Mouse (Mus musculus): Measurements from ENCODE around the gene Gm20388. TPM values are rescaled to one million over a fixed set of nuclear protein-coding genes. Genes with fewer than 3 reads are reported as not detected.

The Gm20388 gene
- polyA plus RNA-seq, 1 experiment, result 18.7 TPM

DNA sequence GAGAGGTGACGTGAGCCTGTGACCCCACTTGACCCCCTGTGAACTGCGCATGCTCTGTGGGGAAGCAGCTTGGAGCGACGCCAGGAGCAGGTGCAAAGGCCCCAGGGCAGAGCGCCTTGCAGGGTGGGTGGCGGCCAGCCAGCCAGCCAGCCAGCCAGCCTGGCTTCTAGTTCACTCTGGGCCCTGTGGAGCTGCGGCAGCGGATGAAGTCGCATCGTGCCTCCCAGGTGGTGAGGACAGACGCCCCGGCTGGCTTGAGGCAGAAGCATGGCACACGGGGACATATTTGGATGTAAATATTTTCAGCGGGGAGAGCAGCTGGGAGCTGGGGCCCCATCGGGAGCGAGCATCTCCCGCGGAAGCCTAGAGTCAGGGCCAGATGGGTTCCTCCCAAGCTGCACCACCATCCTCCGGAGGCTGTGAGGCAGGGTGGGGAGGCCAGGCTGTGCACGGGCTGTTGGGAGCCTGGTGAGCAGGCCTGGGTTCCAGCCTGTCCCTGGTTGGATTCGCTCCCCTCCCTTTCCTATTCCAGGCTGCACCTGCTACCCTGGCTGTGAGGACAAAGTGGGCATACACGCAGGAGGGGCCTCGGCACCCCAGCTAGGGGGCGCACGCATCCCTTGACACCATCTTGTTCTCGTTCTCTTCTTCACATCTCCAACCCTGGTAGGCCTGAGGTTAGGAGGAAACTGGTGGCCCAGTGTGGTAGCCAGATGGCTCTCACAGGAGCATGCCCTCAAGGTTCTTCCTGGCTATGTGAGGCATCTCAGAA is 2798.9 kb downstream of the Gm20388 start:
- 0 out of 2 replicates have a peak overlapping the region, but pooled peaks have one; percentile 9 for H3K27ac ChIP-seq (ENCODE audit: insufficient read depth, low read length)
- H3K4me3 ChIP-seq (replicated peaks; ENCODE audit: insufficient read depth, low read depth, low read length), result no peak overlapping the region
- peak; percentile 63 to 68 for DNase-seq
- H3K4me1 ChIP-seq (ENCODE audit: control insufficient read depth, insufficient read depth, low read length), result peaks cover 15% of the 10 kb centered on the region
- WGBS, result 7% methylated on average over 26 of the region's 26 CpGs
- no peak for TF ChIP-seq POLR2A (IDR thresholded peaks at IDR 0.05; ENCODE audit: borderline replicate concordance, insufficient read depth, low read length)
- peak; percentile 56; the same call in 1 of the 2 replicates for TF ChIP-seq CTCF (IDR thresholded peaks at IDR 0.05; ENCODE audit: borderline replicate concordance, insufficient read depth, low read depth, low read length)
- H3K27me3 ChIP-seq (ENCODE audit: control insufficient read depth, insufficient read depth, low read length), result no peaks in the 10 kb centered on the region

DNA sequence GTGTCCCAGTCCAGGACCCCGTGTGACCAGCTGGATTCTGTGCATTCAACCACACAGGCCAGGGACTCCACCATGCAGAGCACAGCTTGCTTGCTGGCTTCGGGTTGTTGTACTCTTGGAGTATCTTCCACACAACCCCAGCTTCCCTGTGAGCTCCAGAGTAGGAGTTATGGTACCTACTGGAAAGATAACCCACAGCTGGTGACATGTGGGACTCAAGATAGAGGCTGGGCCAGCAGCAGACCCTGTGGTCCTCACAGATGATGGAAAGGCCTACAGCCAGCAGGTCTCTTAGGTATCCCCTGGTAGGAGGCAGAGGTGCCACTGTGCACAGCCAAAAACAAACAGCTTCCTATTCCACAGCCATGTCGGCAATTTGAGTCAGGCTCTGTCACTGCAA is 2800.8 kb downstream of the Gm20388 start:
- TF ChIP-seq POLR2A (IDR thresholded peaks at IDR 0.05; ENCODE audit: borderline replicate concordance, insufficient read depth, low read length), result no peak
- no peak for TF ChIP-seq CTCF (IDR thresholded peaks at IDR 0.05; ENCODE audit: borderline replicate concordance, insufficient read depth, low read depth, low read length)
- H3K4me3 ChIP-seq (replicated peaks; ENCODE audit: insufficient read depth, low read depth, low read length), result no peak overlapping the region
- no peak for DNase-seq
- H3K4me1 ChIP-seq (ENCODE audit: control insufficient read depth, insufficient read depth, low read length), result peaks cover 15% of the 10 kb centered on the region
- H3K27ac ChIP-seq (ENCODE audit: insufficient read depth, low read length), result no peak overlapping the region
- no peaks in the 10 kb centered on the region for H3K27me3 ChIP-seq (ENCODE audit: control insufficient read depth, insufficient read depth, low read length)
- 69% methylated on average over 3 of the region's 3 CpGs for WGBS

DNA sequence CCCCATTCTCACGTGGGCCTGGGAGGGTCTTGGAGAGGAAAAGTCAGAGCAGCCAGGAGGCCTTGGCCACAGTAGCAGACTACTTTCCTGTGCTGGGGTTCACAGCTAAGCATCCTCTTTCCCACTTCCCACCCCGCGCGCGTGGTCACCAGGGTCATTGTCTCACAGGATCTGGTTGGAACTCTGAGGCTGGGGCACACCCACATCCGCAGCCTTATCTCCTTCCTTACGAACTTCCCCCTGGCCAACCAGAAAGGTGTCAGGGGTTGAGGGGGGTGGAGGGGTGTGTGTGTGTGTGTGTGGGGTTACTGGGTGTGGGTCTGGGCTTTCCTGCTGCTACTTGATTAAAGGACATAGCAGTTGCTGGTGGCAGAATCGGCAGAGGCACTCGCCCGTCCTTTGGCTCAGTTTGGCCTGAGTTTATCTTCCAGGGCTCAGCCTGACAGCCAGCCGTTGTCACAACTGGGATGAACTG is 2801.3 kb downstream of the Gm20388 start:
- Histone ChIP-seq H3K27ac (ENCODE audit: insufficient read depth, low read length) (no peak overlapping the region), H3K4me3 (replicated peaks; ENCODE audit: insufficient read depth, low read depth, low read length) (no peak overlapping the region), H3K27me3 (ENCODE audit: control insufficient read depth, insufficient read depth, low read length) (no peaks in the 10 kb centered on the region), H3K4me1 (ENCODE audit: control insufficient read depth, insufficient read depth, low read length) (peaks cover 15% of the 10 kb centered on the region)
- 77% methylated on average over 11 of the region's 11 CpGs for WGBS
- TF ChIP-seq POLR2A (IDR thresholded peaks at IDR 0.05; ENCODE audit: borderline replicate concordance, insufficient read depth, low read length), result no peak
- TF ChIP-seq CTCF (IDR thresholded peaks at IDR 0.05; ENCODE audit: borderline replicate concordance, insufficient read depth, low read depth, low read length), result no peak
- no peak for DNase-seq

DNA sequence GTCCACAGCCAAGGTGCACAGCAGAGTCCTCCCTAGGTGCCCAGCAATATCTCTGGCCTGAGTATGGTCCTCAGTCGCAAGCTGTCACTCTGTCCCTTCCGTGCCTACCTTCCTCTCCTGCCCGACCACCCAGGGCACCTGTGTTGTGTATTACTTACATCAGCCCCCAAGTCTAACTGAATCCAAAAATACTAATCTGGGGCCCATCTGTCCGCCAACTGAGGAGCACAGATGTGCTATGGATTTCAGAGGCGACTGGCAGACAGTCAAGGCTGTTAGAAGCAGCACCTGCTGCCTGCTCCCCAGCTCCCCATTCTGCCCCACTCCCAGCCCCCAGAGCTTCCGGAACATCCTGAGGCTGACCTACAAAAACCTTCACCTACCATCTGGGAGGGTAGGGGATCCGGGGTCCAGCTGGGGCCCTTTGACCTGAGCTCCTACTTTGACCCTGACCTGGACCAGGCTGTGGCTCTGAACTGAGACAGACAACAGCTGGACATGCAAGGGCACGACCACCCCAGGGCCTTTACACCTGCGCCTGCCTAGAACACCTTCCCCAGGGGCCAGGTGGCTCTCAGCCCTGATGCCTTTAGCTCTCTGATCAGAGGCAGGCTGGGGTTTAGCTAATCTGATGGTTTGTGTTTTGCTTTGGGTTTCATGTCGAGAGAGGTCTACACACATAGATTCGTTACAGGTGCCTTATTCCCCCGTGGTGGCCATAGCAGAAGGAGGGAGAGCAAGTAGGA is 2801.9 kb downstream of the Gm20388 start:
- TF ChIP-seq POLR2A (IDR thresholded peaks at IDR 0.05; ENCODE audit: borderline replicate concordance, insufficient read depth, low read length) (no peak), CTCF (IDR thresholded peaks at IDR 0.05; ENCODE audit: borderline replicate concordance, insufficient read depth, low read depth, low read length) (no peak)
- H3K27me3 ChIP-seq (ENCODE audit: control insufficient read depth, insufficient read depth, low read length), result no peaks in the 10 kb centered on the region

DNA sequence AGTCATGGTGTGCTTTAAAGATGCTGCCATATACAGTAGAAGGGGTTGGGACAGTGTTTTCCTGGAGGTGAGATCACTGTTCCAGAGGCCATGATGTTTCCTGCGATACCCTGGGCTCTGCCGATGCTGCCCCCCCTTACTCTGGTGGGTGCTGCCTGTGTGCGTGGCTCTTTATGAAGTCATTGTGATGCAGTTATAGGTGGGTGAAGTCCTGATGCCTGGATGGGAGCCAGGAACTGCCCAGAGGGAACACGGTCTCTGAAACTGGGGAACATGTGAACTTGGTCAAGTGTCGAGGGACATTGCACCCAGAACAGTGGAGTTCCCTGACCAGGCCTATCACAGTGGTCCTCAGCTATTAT is 2802.5 kb downstream of the Gm20388 start:
- no peak for DNase-seq
- no peak for TF ChIP-seq POLR2A (IDR thresholded peaks at IDR 0.05; ENCODE audit: borderline replicate concordance, insufficient read depth, low read length)
- Histone ChIP-seq H3K27ac (ENCODE audit: insufficient read depth, low read length) (no peak overlapping the region), H3K4me3 (replicated peaks; ENCODE audit: insufficient read depth, low read depth, low read length) (no peak overlapping the region), H3K4me1 (ENCODE audit: control insufficient read depth, insufficient read depth, low read length) (peaks cover 15% of the 10 kb centered on the region), H3K27me3 (ENCODE audit: control insufficient read depth, insufficient read depth, low read length) (no peaks in the 10 kb centered on the region)
- 94% methylated on average over 5 of the region's 5 CpGs for WGBS

More for the DNA sequence above, 2801.9 kb downstream of the Gm20388 start:
- DNase-seq, result no peak
- H3K4me1 ChIP-seq (ENCODE audit: control insufficient read depth, insufficient read depth, low read length), result peaks cover 15% of the 10 kb centered on the region
- H3K4me3 ChIP-seq (replicated peaks; ENCODE audit: insufficient read depth, low read depth, low read length), result no peak overlapping the region
- no peak overlapping the region for H3K27ac ChIP-seq (ENCODE audit: insufficient read depth, low read length)
- WGBS, result 62% methylated on average over 12 of the region's 12 CpGs

DNA sequence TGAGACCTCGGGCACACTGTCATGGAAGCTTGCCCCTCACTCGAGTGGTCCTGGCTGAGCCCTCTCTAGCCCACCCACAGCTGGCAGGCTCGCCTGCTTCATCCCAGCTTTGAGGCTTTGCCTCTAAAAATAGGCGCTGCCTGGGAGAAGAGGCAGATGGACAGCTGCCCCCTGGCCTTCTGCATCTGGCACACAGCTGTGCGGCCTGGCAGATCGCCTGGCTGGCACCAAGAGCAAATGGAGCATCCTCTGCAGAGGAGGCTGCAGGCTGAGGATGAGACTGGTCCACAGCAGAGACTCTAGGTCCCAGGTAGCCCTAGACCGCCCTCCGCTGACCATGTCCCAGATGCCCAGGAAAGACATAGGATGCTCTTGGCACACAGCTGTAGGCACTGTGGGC is 2805.9 kb downstream of the Gm20388 start:
- no peak for DNase-seq
- WGBS, result 62% methylated on average over 8 of the region's 8 CpGs
- TF ChIP-seq POLR2A (IDR thresholded peaks at IDR 0.05; ENCODE audit: borderline replicate concordance, insufficient read depth, low read length) (no peak), CTCF (IDR thresholded peaks at IDR 0.05; ENCODE audit: borderline replicate concordance, insufficient read depth, low read depth, low read length) (no peak)
- Histone ChIP-seq H3K27me3 (ENCODE audit: control insufficient read depth, insufficient read depth, low read length) (no peaks in the 10 kb centered on the region), H3K4me3 (replicated peaks; ENCODE audit: insufficient read depth, low read depth, low read length) (no peak overlapping the region), H3K27ac (ENCODE audit: insufficient read depth, low read length) (no peak overlapping the region), H3K4me1 (ENCODE audit: control insufficient read depth, insufficient read depth, low read length) (peaks cover 18% of the 10 kb centered on the region)

DNA sequence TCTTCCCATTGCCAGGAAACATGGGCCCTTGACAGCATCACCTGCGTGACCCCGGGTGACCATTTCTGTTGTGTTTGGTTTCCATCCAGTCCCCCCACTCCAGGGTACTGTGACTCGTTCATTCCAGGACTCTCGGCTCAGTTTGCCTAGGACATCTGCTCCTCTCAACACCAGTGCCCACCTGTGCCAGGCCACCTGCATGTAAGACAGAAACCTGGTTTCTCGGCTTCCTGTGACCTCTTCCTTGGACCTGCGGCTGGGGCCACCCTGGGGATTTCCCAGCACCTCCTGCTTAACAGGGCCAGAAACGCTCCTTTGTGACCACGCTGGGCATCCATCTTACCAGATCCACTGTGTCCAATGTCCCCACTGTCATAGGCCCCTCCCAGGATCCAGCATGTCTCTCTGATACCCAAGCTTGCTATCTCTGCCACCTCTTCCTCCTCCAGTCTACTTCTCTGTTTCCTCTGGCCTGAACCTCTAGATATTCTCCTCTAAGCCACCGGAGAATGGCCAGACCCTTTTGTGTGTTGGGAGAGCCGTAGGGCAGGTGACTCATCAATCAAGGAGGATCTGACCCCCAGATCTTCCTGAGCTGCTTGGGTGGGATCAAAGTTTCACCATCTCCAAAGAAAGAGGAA is 2807.3 kb downstream of the Gm20388 start:
- no peak for DNase-seq
- TF ChIP-seq POLR2A (IDR thresholded peaks at IDR 0.05; ENCODE audit: borderline replicate concordance, insufficient read depth, low read length) (no peak), CTCF (IDR thresholded peaks at IDR 0.05; ENCODE audit: borderline replicate concordance, insufficient read depth, low read depth, low read length) (no peak)
- peaks cover 20% of the 10 kb centered on the region for H3K4me1 ChIP-seq (ENCODE audit: control insufficient read depth, insufficient read depth, low read length)
- H3K27me3 ChIP-seq (ENCODE audit: control insufficient read depth, insufficient read depth, low read length), result no peaks in the 10 kb centered on the region
- WGBS, result 89% methylated on average over 10 of the region's 10 CpGs
- no peak overlapping the region for H3K4me3 ChIP-seq (replicated peaks; ENCODE audit: insufficient read depth, low read depth, low read length)
- no peak overlapping the region for H3K27ac ChIP-seq (ENCODE audit: insufficient read depth, low read length)
